Mouse (Mus musculus): Measurements from ENCODE around the gene Ghrhr.

DNA sequence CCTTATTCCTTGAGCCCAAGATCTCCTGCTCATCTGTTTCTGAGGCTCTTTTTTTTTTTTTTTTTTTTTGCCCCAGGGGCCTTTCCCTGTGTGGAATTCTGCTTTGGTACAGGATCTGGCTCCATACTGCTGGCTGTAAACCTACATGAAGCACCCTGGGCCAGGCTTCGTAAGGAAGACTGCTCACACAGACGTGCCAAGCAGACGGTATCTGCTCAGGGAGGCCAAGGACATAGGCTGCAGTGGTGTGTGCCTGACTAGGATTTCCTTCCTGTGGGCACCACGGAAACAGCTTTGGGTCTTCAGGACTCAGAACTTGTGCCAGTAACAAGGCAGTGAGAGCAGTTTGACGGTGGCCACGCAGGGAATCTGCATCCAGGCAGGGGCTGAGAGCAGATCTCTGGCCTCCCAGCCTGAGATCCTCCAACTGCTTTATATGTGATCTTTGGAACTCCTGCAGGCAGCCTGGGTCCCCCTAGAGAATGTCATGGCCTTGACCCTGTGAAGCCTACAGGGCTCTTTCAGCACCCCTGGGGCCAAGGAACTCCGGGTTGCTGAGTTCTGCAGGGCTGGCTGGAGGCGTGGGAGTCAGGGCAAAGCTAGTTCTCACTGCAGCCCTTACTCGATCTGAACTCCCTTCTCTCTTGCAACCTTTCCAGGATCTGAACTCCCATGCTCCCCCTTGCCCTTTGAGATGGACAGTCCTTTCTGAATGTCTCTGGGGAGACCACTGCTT lies 26.1 kb downstream of the Ghrhr start:
- TF ChIP-seq CTCF (IDR thresholded peaks at IDR 0.05; ENCODE audit: borderline replicate concordance, insufficient read depth, low read length), result no peak
- no peak for TF ChIP-seq POLR2A (IDR thresholded peaks at IDR 0.05; ENCODE audit: low read depth, low read length)

All from embryonic fibroblast, embryonic 13.5 days (primary cell).